Mouse (Mus musculus) central nervous system, embryonic 18 days (tissue): ENCODE results near the gene Plpp4. TPM values are rescaled to one million over a fixed set of nuclear protein-coding genes. Genes with fewer than 3 reads are reported as not detected.

Source experiments
- polyA plus RNA-seq: library from polyadenylated mRNA; depleted of rRNA; stranded (reverse); fragments of >200 nt; gene quantifications from 2 replicates; pipeline ENCODE4 v1.2.3, GENCODE M21; 2012; rRNA removed

Plpp4 gene
- 12.6 and 14.1 TPM in 2 replicates for polyA plus RNA-seq

GRCm38 (mm10) chr7:129256621-129257373, at the start of gene Plpp4:
TSS of gene Plpp4 (plus strand) at chr7:129257031.

